Mouse (Mus musculus): Measurements from ENCODE around the gene Fcho2. TPM values are rescaled to one million over a fixed set of nuclear protein-coding genes. Genes with fewer than 3 reads are reported as not detected.

Gene Fcho2
- polyA plus RNA-seq, 1 experiment = 7.8 TPM

DNA sequence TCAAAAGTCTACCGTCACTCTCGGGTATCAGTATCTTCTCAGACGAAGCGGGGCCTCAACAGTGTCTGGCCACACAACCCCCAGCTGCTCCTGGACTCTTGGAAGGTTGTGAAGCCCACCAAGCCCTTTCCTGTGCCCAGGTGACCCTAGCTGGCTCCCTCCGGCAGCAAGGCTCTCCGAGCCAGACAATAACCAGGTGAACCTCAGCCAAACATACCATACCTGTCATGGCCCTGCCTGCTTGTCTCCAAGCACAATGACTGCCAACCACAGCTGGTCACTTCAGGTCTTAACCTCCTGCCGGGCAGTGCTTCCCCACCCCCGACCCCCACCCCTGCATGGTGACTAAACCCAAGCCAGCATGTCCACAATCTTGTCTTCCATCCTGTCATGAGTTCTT, 112.9 kb downstream of the Fcho2 start:
- H3K27ac ChIP-seq (ENCODE audit: insufficient read depth, low read length) = no peak overlapping the region
- no peak overlapping the region for H3K4me3 ChIP-seq (ENCODE audit: extremely low read depth, insufficient read depth, insufficient read length)
- 89% methylated on average over 8 of the region's 8 CpGs for WGBS
- H3K4me1 ChIP-seq (ENCODE audit: control insufficient read depth, insufficient read depth, insufficient read length) = no peaks in the 10 kb centered on the region
- H3K36me3 ChIP-seq (ENCODE audit: control insufficient read depth, insufficient read depth, low read length) = no peaks in the 10 kb centered on the region
- H3K27me3 ChIP-seq (ENCODE audit: control insufficient read depth, insufficient read depth, low read length) = no peaks in the 10 kb centered on the region
- TF ChIP-seq POLR2A (IDR thresholded peaks at IDR 0.05; ENCODE audit: low read depth, low read length) = no peak
- no peak for TF ChIP-seq CTCF (IDR thresholded peaks at IDR 0.05; ENCODE audit: extremely low read depth, insufficient read depth, insufficient read length, insufficient replicate concordance)
- no peak for DNase-seq (ENCODE audit: low read depth in 1 of 2, low spot score in 2 of 2)

DNA sequence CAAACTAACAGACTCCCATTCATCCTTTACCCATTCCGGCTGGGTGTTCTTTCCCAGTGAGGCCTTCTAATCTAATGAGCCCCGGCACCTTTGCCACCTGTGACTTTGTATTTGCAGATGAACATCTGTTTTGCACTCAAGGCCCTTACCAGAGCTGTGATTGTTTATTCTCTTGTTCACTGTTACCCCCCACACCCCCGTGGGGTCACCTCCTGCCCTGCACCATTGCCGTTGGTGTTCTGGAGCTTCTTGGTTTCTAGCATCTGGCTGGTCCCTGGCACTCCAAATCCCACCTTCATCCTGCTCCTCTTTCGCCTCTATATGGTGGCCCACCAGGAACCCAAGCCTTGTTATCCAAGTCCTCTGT, 114.0 kb downstream of the Fcho2 start:
- WGBS = 84% methylated on average over 5 of the region's 5 CpGs
- no peak for TF ChIP-seq POLR2A (IDR thresholded peaks at IDR 0.05; ENCODE audit: low read depth, low read length)
- TF ChIP-seq CTCF (IDR thresholded peaks at IDR 0.05; ENCODE audit: extremely low read depth, insufficient read depth, insufficient read length, insufficient replicate concordance) = no peak
- H3K4me3 ChIP-seq (ENCODE audit: extremely low read depth, insufficient read depth, insufficient read length) = no peak overlapping the region
- H3K4me1 ChIP-seq (ENCODE audit: control insufficient read depth, insufficient read depth, insufficient read length) = no peaks in the 10 kb centered on the region
- H3K27me3 ChIP-seq (ENCODE audit: control insufficient read depth, insufficient read depth, low read length) = no peaks in the 10 kb centered on the region
- no peak for DNase-seq (ENCODE audit: low read depth in 1 of 2, low spot score in 2 of 2)
- H3K27ac ChIP-seq (ENCODE audit: insufficient read depth, low read length) = no peak overlapping the region
- H3K36me3 ChIP-seq (ENCODE audit: control insufficient read depth, insufficient read depth, low read length) = no peaks in the 10 kb centered on the region

GRCm38 (mm10) chr13:98700661-98701308, 114.5 kb downstream of the Fcho2 start:
- Histone ChIP-seq H3K4me3 (ENCODE audit: extremely low read depth, insufficient read depth, insufficient read length) (no peak overlapping the region), H3K27ac (ENCODE audit: insufficient read depth, low read length) (no peak overlapping the region), H3K4me1 (ENCODE audit: control insufficient read depth, insufficient read depth, insufficient read length) (no peaks in the 10 kb centered on the region), H3K27me3 (ENCODE audit: control insufficient read depth, insufficient read depth, low read length) (no peaks in the 10 kb centered on the region), H3K36me3 (ENCODE audit: control insufficient read depth, insufficient read depth, low read length) (no peaks in the 10 kb centered on the region)
- no peak for DNase-seq (ENCODE audit: low read depth in 1 of 2, low spot score in 2 of 2)
- WGBS = 78% methylated on average over 10 of the region's 10 CpGs
- no peak for TF ChIP-seq POLR2A (IDR thresholded peaks at IDR 0.05; ENCODE audit: low read depth, low read length)

DNA sequence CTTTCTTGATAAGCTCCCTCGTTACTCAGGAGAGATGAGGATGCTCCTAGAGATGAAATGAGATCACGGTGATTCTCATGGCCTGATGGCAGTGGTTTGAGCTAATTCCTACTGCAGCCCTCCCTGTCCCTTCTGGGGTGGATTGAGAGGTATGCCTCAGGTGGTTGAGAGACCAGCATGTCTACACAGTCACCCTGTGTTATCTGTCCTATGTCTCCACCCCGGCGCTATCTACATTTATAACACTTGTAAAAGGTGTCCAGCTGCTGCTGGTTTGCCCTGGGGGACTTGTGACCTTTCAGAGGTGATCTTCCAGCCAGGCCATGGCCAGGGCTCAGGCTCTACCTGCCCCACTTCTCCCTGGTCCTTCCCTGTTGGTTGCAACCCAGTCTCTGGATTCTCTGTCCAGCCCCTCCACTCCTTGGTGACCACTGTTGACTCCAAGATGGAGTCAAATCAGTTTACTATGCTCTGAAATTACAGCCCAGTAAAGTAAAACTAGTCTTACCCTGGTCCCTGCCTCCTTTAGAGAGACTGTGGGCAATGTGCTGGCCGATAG, 115.2 kb downstream of the Fcho2 start:
- DNase-seq (ENCODE audit: low read depth in 1 of 2, low spot score in 2 of 2) = no peak
- Histone ChIP-seq H3K36me3 (ENCODE audit: control insufficient read depth, insufficient read depth, low read length) (no peaks in the 10 kb centered on the region), H3K4me1 (ENCODE audit: control insufficient read depth, insufficient read depth, insufficient read length) (no peaks in the 10 kb centered on the region), H3K27ac (ENCODE audit: insufficient read depth, low read length) (no peak overlapping the region), H3K4me3 (ENCODE audit: extremely low read depth, insufficient read depth, insufficient read length) (no peak overlapping the region), H3K27me3 (ENCODE audit: control insufficient read depth, insufficient read depth, low read length) (no peaks in the 10 kb centered on the region; the same call in 1 of the 2 replicates)
- TF ChIP-seq CTCF (IDR thresholded peaks at IDR 0.05; ENCODE audit: extremely low read depth, insufficient read depth, insufficient read length, insufficient replicate concordance) (no peak), POLR2A (IDR thresholded peaks at IDR 0.05; ENCODE audit: low read depth, low read length) (no peak)
- whole genome bisulfite sequencing = 79% methylated on average over 5 of the region's 5 CpGs

GRCm38 (mm10) chr13:98699051-98699744, 116.1 kb downstream of the Fcho2 start:
- Histone ChIP-seq H3K4me3 (ENCODE audit: extremely low read depth, insufficient read depth, insufficient read length) (no peak overlapping the region), H3K27ac (ENCODE audit: insufficient read depth, low read length) (no peak overlapping the region), H3K36me3 (ENCODE audit: control insufficient read depth, insufficient read depth, low read length) (no peaks in the 10 kb centered on the region), H3K27me3 (ENCODE audit: control insufficient read depth, insufficient read depth, low read length) (peaks cover 4% of the 10 kb centered on the region), H3K4me1 (ENCODE audit: control insufficient read depth, insufficient read depth, insufficient read length) (no peaks in the 10 kb centered on the region; the same call in 1 of the 2 replicates)
- 79% methylated on average over 14 of the region's 14 CpGs for WGBS
- DNase-seq (ENCODE audit: low read depth in 1 of 2, low spot score in 2 of 2) = no peak
- TF ChIP-seq POLR2A (IDR thresholded peaks at IDR 0.05; ENCODE audit: low read depth, low read length) = no peak
- no peak for TF ChIP-seq CTCF (IDR thresholded peaks at IDR 0.05; ENCODE audit: extremely low read depth, insufficient read depth, insufficient read length, insufficient replicate concordance)

GRCm38 (mm10) chr13:98696716-98697115, 118.5 kb downstream of the Fcho2 start:
- Histone ChIP-seq H3K36me3 (ENCODE audit: control insufficient read depth, insufficient read depth, low read length) (no peaks in the 10 kb centered on the region), H3K4me1 (ENCODE audit: control insufficient read depth, insufficient read depth, insufficient read length) (no peaks in the 10 kb centered on the region; the same call in 1 of the 2 replicates), H3K4me3 (ENCODE audit: extremely low read depth, insufficient read depth, insufficient read length) (no peak overlapping the region), H3K27me3 (ENCODE audit: control insufficient read depth, insufficient read depth, low read length) (peaks cover 4% of the 10 kb centered on the region), H3K27ac (ENCODE audit: insufficient read depth, low read length) (no peak overlapping the region)
- no peak for DNase-seq (ENCODE audit: low read depth in 1 of 2, low spot score in 2 of 2)
- no peak for TF ChIP-seq POLR2A (IDR thresholded peaks at IDR 0.05; ENCODE audit: low read depth, low read length)
- TF ChIP-seq CTCF (IDR thresholded peaks at IDR 0.05; ENCODE audit: extremely low read depth, insufficient read depth, insufficient read length, insufficient replicate concordance) = no peak
- WGBS = 91% methylated on average over 3 of the region's 3 CpGs

DNA sequence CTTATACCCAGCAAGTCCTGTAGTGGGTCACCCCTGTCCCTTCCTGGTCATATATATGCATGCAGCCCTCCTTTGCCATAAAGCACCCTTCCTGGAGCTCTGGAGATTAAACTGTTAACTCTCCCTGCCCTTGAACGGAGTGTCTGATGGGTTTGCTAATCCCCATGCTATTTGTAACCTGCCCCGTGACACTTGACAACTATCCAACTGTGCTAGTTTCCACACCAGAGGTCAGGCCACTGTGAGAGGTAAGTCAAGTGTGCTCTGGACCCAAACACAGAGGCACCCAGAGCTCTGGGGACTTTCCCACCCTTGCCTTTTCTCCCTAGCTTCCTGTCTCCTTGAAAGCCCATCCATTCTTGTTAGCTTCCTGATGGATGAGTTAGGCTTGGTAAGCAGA, 119.7 kb downstream of the Fcho2 start:
- no peak overlapping the region for H3K4me3 ChIP-seq (ENCODE audit: extremely low read depth, insufficient read depth, insufficient read length)
- 83% methylated on average over 2 of the region's 2 CpGs for WGBS
- DNase-seq (ENCODE audit: low read depth in 1 of 2, low spot score in 2 of 2) = no peak

More for the DNA sequence above, 119.7 kb downstream of the Fcho2 start:
- Histone ChIP-seq H3K4me1 (ENCODE audit: control insufficient read depth, insufficient read depth, insufficient read length) (no peaks in the 10 kb centered on the region; the same call in 1 of the 2 replicates), H3K27ac (ENCODE audit: insufficient read depth, low read length) (no peak overlapping the region), H3K36me3 (ENCODE audit: control insufficient read depth, insufficient read depth, low read length) (no peaks in the 10 kb centered on the region), H3K27me3 (ENCODE audit: control insufficient read depth, insufficient read depth, low read length) (peaks cover 4% of the 10 kb centered on the region)
- TF ChIP-seq CTCF (IDR thresholded peaks at IDR 0.05; ENCODE audit: extremely low read depth, insufficient read depth, insufficient read length, insufficient replicate concordance) = no peak
- no peak for TF ChIP-seq POLR2A (IDR thresholded peaks at IDR 0.05; ENCODE audit: low read depth, low read length)
